Mouse (Mus musculus) forebrain, postnatal 0 days (tissue): ENCODE data around the gene Slc19a2. TPM values are rescaled to one million over a fixed set of nuclear protein-coding genes. Genes with fewer than 3 reads are reported as not detected.

Experiments used
- ATAC-seq: fragments of 200-750 bp; cut with Nextera tagmentation; 2 replicates; pipeline ENCODE4 v1.8.0; 2017; ENCODE audit warnings: mild to moderate bottlenecking, moderate library complexity
- DNase-seq: peaks from one replicate; pipeline ENCODE4 v3.0.0-alpha.2; 2015
- H3K27ac ChIP-seq: fragments of 300-500 bp; sonication (generic); 2 replicates; pipeline ENCODE4 v1.5.1; 2014; ENCODE audit warnings: low read depth, mild to moderate bottlenecking, antibody characterized with exemption, low read length, moderate library complexity, mixed read lengths
- H3K27me3 ChIP-seq: fragments of 300-500 bp; sonication (generic); 2 replicates; pipeline ENCODE4 v1.6.1; 2014; ENCODE audit warnings: mild to moderate bottlenecking, low read length, mixed read lengths; ENCODE audit not compliant: insufficient read depth
- H3K36me3 ChIP-seq: fragments of 300-500 bp; sonication (generic); 2 replicates; pipeline ENCODE4 v1.6.1; 2014; ENCODE audit warnings: mild to moderate bottlenecking, moderate library complexity; ENCODE audit not compliant: insufficient read depth
- H3K4me1 ChIP-seq: fragments of 300-500 bp; sonication (generic); 2 replicates; pipeline ENCODE4 v1.6.1; 2014; ENCODE audit warnings: antibody characterized with exemption; ENCODE audit not compliant: insufficient read depth
- H3K4me2 ChIP-seq: fragments of 300-500 bp; sonication (generic); 2 replicates; pipeline ENCODE4 v1.6.1; 2014; ENCODE audit warnings: low read depth, mild to moderate bottlenecking, moderate library complexity
- H3K4me3 ChIP-seq: fragments of 300-500 bp; sonication (generic); 2 replicates; pipeline ENCODE4 v1.5.1; 2014; ENCODE audit warnings: low read depth, low read length, mixed read lengths
- H3K9ac ChIP-seq: fragments of 300-500 bp; sonication (generic); 2 replicates; pipeline ENCODE4 v1.6.1; 2014; ENCODE audit warnings: mild to moderate bottlenecking
- H3K9me3 ChIP-seq: fragments of 300-500 bp; sonication (generic); 2 replicates; pipeline ENCODE4 v1.6.1; 2016; ENCODE audit warnings: low read length
- CTCF ChIP-seq: sonication (generic); IDR thresholded peaks from 2 replicates; pipeline ENCODE4 v1.5.1; 2016; ENCODE audit warnings: antibody characterized with exemption, control low read depth, low read depth
- WGBS: fragments of 180-500 bp; shearing (Covaris S2); extraction: QIAGEN DNeasy Blood & Tissue Kit; methylation state at CpG from one replicate; pipeline ENCODE4 v1.1.7; 2014; 5-methylcytosine and 5-hydroxymethylcytosine counted together
- polyA plus RNA-seq: library from polyadenylated mRNA; unstranded; fragments of >200 nt; fragmentation: Nextera tagmentation; extraction: Ambion mirVana; gene quantifications from 2 replicates; pipeline ENCODE4 v1.2.1, GENCODE M21; 2015
- total RNA-seq: library from RNA; depleted of rRNA; stranded (reverse); fragments of >200 nt; gene quantifications from 2 replicates; pipeline ENCODE4 v1.2.3, GENCODE M21; 2014

The Slc19a2 gene
- total and polyA plus RNA-seq, 2 experiments from 2014 or later, result 7.5 to 16.6 TPM

GRCm38 (mm10) chr1:164275455-164275954, 26.7 kb downstream of the Slc19a2 start, which contains the start of gene Ccdc181:
TSS of gene Ccdc181 (plus strand) at chr1:164275585.
- H3K36me3 ChIP-seq, result no peaks in the 10 kb centered on the region
- H3K9ac ChIP-seq, result peak within 1 kb of the TSS; percentile 71
- H3K4me2 ChIP-seq, result peak within 1 kb of the TSS; percentile 76
- DNase-seq (peak; percentile 94), ATAC-seq (peak; percentile 100)
- peak within 1 kb of the TSS; percentile 88 for H3K27ac ChIP-seq
- no peaks in the 10 kb centered on the region for H3K27me3 ChIP-seq
- H3K4me3 ChIP-seq, result peak within 1 kb of the TSS; percentile 74
- TF ChIP-seq CTCF, result peak; percentile 8; the same call in 1 of the 2 replicates
- H3K9me3 ChIP-seq, result no peaks in the 10 kb centered on the region
- 2% methylated on average over 31 of the region's 31 CpGs for WGBS
- H3K4me1 ChIP-seq, result no peaks in the 10 kb centered on the region

GRCm38 (mm10) chr1:164276552-164276951, 27.7 kb downstream of the Slc19a2 start:
- no peak overlapping the region for H3K4me3 ChIP-seq
- H3K9me3 ChIP-seq, result no peaks in the 10 kb centered on the region
- no peaks in the 10 kb centered on the region for H3K36me3 ChIP-seq
- H3K4me1 ChIP-seq, result no peaks in the 10 kb centered on the region
- ATAC-seq, result no peak
- 86% methylated on average over 3 of the region's 3 CpGs for WGBS
- no peak for DNase-seq
- no peak for TF ChIP-seq CTCF
- no peak overlapping the region for H3K27ac ChIP-seq
- H3K4me2 ChIP-seq, result no peak overlapping the region
- H3K9ac ChIP-seq, result no peak overlapping the region
- H3K27me3 ChIP-seq, result no peaks in the 10 kb centered on the region

- Histone ChIP-seq H3K27ac (no peak overlapping the region), H3K4me1 (no peaks in the 10 kb centered on the region), H3K9me3 (no peaks in the 10 kb centered on the region), H3K9ac (no peak overlapping the region), H3K4me3 (no peak overlapping the region), H3K27me3 (no peaks in the 10 kb centered on the region), H3K36me3 (peaks cover 9% of the 10 kb centered on the region; the same call in 1 of the 2 replicates), H3K4me2 (no peak overlapping the region)
- ATAC-seq (no peak), DNase-seq (no peak)
- 71% methylated on average over 4 of the region's 4 CpGs for WGBS
- no peak for TF ChIP-seq CTCF
Measured at GRCm38 (mm10) chr1:164279332-164279731, 30.5 kb downstream of the Slc19a2 start.

- H3K4me2 ChIP-seq, result no peak overlapping the region
- H3K9me3 ChIP-seq, result no peaks in the 10 kb centered on the region
- no peak for TF ChIP-seq CTCF
- H3K4me3 ChIP-seq, result no peak overlapping the region
- H3K36me3 ChIP-seq, result peaks cover 9% of the 10 kb centered on the region; the same call in 1 of the 2 replicates
- ATAC-seq (no peak), DNase-seq (no peak)
- H3K27me3 ChIP-seq, result no peaks in the 10 kb centered on the region
- no peaks in the 10 kb centered on the region for H3K4me1 ChIP-seq
- 91% methylated on average over 3 of the region's 3 CpGs for WGBS
- H3K9ac ChIP-seq, result no peak overlapping the region
- H3K27ac ChIP-seq, result no peak overlapping the region
Measured at GRCm38 (mm10) chr1:164284007-164284406, 35.2 kb downstream of the Slc19a2 start.

GRCm38 (mm10) chr1:164287406-164287805, 38.6 kb downstream of the Slc19a2 start:
- Histone ChIP-seq H3K9me3 (no peaks in the 10 kb centered on the region), H3K27ac (no peak overlapping the region), H3K27me3 (no peaks in the 10 kb centered on the region), H3K4me2 (no peak overlapping the region), H3K9ac (no peak overlapping the region), H3K4me3 (no peak overlapping the region), H3K4me1 (no peaks in the 10 kb centered on the region), H3K36me3 (peaks cover 22% of the 10 kb centered on the region)
- peak; percentile 90 for ATAC-seq
- DNase-seq, result peak; percentile 18
- TF ChIP-seq CTCF, result no peak
- WGBS, result 51% methylated on average over 15 of the region's 15 CpGs

- H3K4me2 ChIP-seq, result no peak overlapping the region
Measured at GRCm38 (mm10) chr1:164292040-164292439, 43.2 kb downstream of the Slc19a2 start.

GRCm38 (mm10) chr1:164294071-164294470, 45.2 kb downstream of the Slc19a2 start:
- TF ChIP-seq CTCF, result no peak
- no peak for ATAC-seq
- no peaks in the 10 kb centered on the region for H3K4me1 ChIP-seq
- DNase-seq, result no peak
- no peak overlapping the region for H3K4me2 ChIP-seq
- H3K4me3 ChIP-seq, result no peak overlapping the region
- H3K36me3 ChIP-seq, result peaks cover 57% of the 10 kb centered on the region
- H3K27ac ChIP-seq, result no peak overlapping the region
- 97% methylated on average over 6 of the region's 6 CpGs for WGBS
- no peaks in the 10 kb centered on the region for H3K9me3 ChIP-seq
- H3K9ac ChIP-seq, result no peak overlapping the region
- H3K27me3 ChIP-seq, result no peaks in the 10 kb centered on the region

More at GRCm38 (mm10) chr1:164292040-164292439, 43.2 kb downstream of the Slc19a2 start:
- Histone ChIP-seq H3K4me1 (no peaks in the 10 kb centered on the region), H3K27ac (no peak overlapping the region), H3K36me3 (peaks cover 41% of the 10 kb centered on the region), H3K27me3 (no peaks in the 10 kb centered on the region), H3K9ac (no peak overlapping the region), H3K4me3 (no peak overlapping the region), H3K9me3 (no peaks in the 10 kb centered on the region)
- no peak for ATAC-seq
- DNase-seq, result no peak
- 88% methylated on average over 5 of the region's 5 CpGs for WGBS
- no peak for TF ChIP-seq CTCF
